Mouse (Mus musculus) MEL (cell line): ENCODE measurements around the gene Mical3. TPM values are rescaled to one million over a fixed set of nuclear protein-coding genes. Genes with fewer than 3 reads are reported as not detected.

ENCODE experiments used
- DNase-seq: peaks from one replicate; pipeline ENCODE4 v3.0.0; 2011; ENCODE audit warnings: low read depth, low spot score
- H3K27ac ChIP-seq: 2 replicates; pipeline ENCODE4 v1.5.1; 2012; ENCODE audit warnings: low read depth, mild to moderate bottlenecking, control low read depth, low read length, moderate library complexity; ENCODE audit not compliant: control insufficient read depth
- H3K27me3 ChIP-seq, 2 experiments: fragments of 150-350 bp in 1 of 2; sonication (generic) in 1 of 2; 2 replicates each; pipeline ENCODE4 v1.6.1; 2012; ENCODE audit warnings: low read length in 2 of 2, mild to moderate bottlenecking in 2 of 2, improper control_type of control experiment in 1 of 2, moderate library complexity in 1 of 2; ENCODE audit not compliant: insufficient read depth in 2 of 2, control insufficient read depth in 1 of 2
- H3K36me3 ChIP-seq, 2 experiments: 2 replicates each; pipeline ENCODE4 v1.6.1; 2012 to 2014; ENCODE audit warnings: low read length in 2 of 2, improper control_type of control experiment in 1 of 2, inconsistent platforms in 1 of 2, mild to moderate bottlenecking in 1 of 2; ENCODE audit not compliant: insufficient read depth in 2 of 2, control insufficient read depth in 1 of 2
- H3K4me1 ChIP-seq, 2 experiments: fragments of 150-350 bp in 1 of 2; sonication (generic) in 1 of 2; 2 replicates each; pipeline ENCODE4 v1.6.1; 2012; ENCODE audit warnings: low read length in 2 of 2, improper control_type of control experiment in 1 of 2, mild to moderate bottlenecking in 1 of 2; ENCODE audit not compliant: insufficient read depth in 2 of 2, control insufficient read depth in 1 of 2
- H3K4me3 ChIP-seq, 2 experiments: fragments of 150-350 bp in 1 of 2; sonication (generic) in 1 of 2; 2 replicates each; pipeline ENCODE4 v1.5.1; 2012; ENCODE audit warnings: low read depth in 2 of 2, low read length in 2 of 2, mild to moderate bottlenecking in 2 of 2, moderate library complexity in 2 of 2, control low read depth in 1 of 2, improper control_type of control experiment in 1 of 2; ENCODE audit not compliant: control insufficient read depth in 1 of 2, insufficient read depth in 1 of 2
- H3K79me2 ChIP-seq: 2 replicates; pipeline ENCODE4 v1.6.1; 2012; ENCODE audit warnings: mild to moderate bottlenecking, low read length, moderate library complexity; ENCODE audit not compliant: control insufficient read depth, poor library complexity, insufficient read depth
- H3K9ac ChIP-seq: 2 replicates; pipeline ENCODE4 v1.6.1; 2012; ENCODE audit warnings: low read depth, mild to moderate bottlenecking, control low read depth, low read length, moderate library complexity; ENCODE audit not compliant: control insufficient read depth, poor library complexity, severe bottlenecking
- H3K9me3 ChIP-seq: fragments of 150-350 bp; sonication (generic); replicated peaks from 2 replicates; pipeline ENCODE4 v1.6.1; 2012; ENCODE audit warnings: mild to moderate bottlenecking, low read length, improper control_type of control experiment, moderate library complexity; ENCODE audit not compliant: insufficient read depth
- CHD2 ChIP-seq: IDR thresholded peaks from 2 replicates; pipeline ENCODE4 v1.6.1; 2011; ENCODE audit warnings: low read length, improper control_type of control experiment
- CTCF ChIP-seq, 3 experiments: IDR thresholded peaks in 2 of 3; conservative IDR thresholded peaks in 1 of 3; 2 replicates each; pipeline ENCODE4 v1.5.1; 2011 to 2012; ENCODE audit warnings: low read length in 3 of 3, low read depth in 2 of 3, mild to moderate bottlenecking in 2 of 3, improper control_type of control experiment in 1 of 3, inconsistent platforms in 1 of 3, mixed read lengths in 1 of 3, moderate library complexity in 1 of 3; ENCODE audit not compliant: control insufficient read depth in 1 of 3, insufficient read depth in 1 of 3, poor library complexity in 1 of 3, severe bottlenecking in 1 of 3
- E2F4 ChIP-seq: IDR thresholded peaks from 2 replicates; pipeline ENCODE4 v1.6.1; 2011; ENCODE audit warnings: low read depth, low read length, improper control_type of control experiment, borderline replicate concordance
- ELF1 ChIP-seq: IDR thresholded peaks from 2 replicates; pipeline ENCODE4 v1.6.1; 2014; ENCODE audit warnings: low read depth, mild to moderate bottlenecking, inconsistent platforms, low read length, improper control_type of control experiment, moderate library complexity
- EP300 ChIP-seq, 2 experiments: IDR thresholded peaks; 2 replicates each; pipeline ENCODE4 v1.6.1; 2011; ENCODE audit warnings: improper control_type of control experiment in 2 of 2, low read length in 2 of 2, low read depth in 1 of 2, mild to moderate bottlenecking in 1 of 2
- MAFK ChIP-seq: IDR thresholded peaks from 2 replicates; pipeline ENCODE4 v1.6.1; 2011; ENCODE audit warnings: low read depth, mild to moderate bottlenecking, low read length, improper control_type of control experiment, borderline replicate concordance
- MAX ChIP-seq: IDR thresholded peaks from 2 replicates; pipeline ENCODE4 v1.6.1; 2011; ENCODE audit warnings: low read length, improper control_type of control experiment
- MAZ ChIP-seq: IDR thresholded peaks from 2 replicates; pipeline ENCODE4 v1.6.1; 2012; ENCODE audit warnings: low read depth, mild to moderate bottlenecking, inconsistent platforms, low read length, improper control_type of control experiment
- MEF2A ChIP-seq: IDR thresholded peaks from 2 replicates; pipeline ENCODE4 v1.6.1; 2014; ENCODE audit warnings: low read depth, mild to moderate bottlenecking, inconsistent platforms, low read length, improper control_type of control experiment; ENCODE audit not compliant: poor library complexity, insufficient replicate concordance, severe bottlenecking; ENCODE audit errors: extremely low read depth
- MXI1 ChIP-seq: IDR thresholded peaks from 2 replicates; pipeline ENCODE4 v1.6.1; 2011; ENCODE audit warnings: mild to moderate bottlenecking, low read depth, low read length, improper control_type of control experiment
- MYB ChIP-seq: IDR thresholded peaks from 2 replicates; pipeline ENCODE4 v1.6.1; 2011; ENCODE audit warnings: mild to moderate bottlenecking, low read depth, low read length, improper control_type of control experiment
- MYC ChIP-seq: IDR thresholded peaks from 2 replicates; pipeline ENCODE4 v1.6.1; 2011; ENCODE audit warnings: low read depth, mild to moderate bottlenecking, low read length, improper control_type of control experiment, moderate library complexity
- NELFE ChIP-seq: IDR thresholded peaks from 2 replicates; pipeline ENCODE4 v1.6.1; 2011; ENCODE audit warnings: low read depth, low read length, improper control_type of control experiment
- NRF1 ChIP-seq: IDR thresholded peaks from 2 replicates; pipeline ENCODE4 v1.6.1; 2014; ENCODE audit warnings: low read depth, mild to moderate bottlenecking, inconsistent platforms, low read length, improper control_type of control experiment, moderate library complexity; ENCODE audit not compliant: poor library complexity, insufficient read depth, severe bottlenecking
- POLR2A ChIP-seq, 2 experiments: IDR thresholded peaks; 2 replicates each; pipeline ENCODE4 v1.6.1; 2011 to 2012; ENCODE audit warnings: low read length in 2 of 2, mild to moderate bottlenecking in 2 of 2, control low read depth in 1 of 2, improper control_type of control experiment in 1 of 2, low read depth in 1 of 2, moderate library complexity in 1 of 2; ENCODE audit not compliant: control insufficient read depth in 1 of 2, insufficient read depth in 1 of 2, poor library complexity in 1 of 2
- POLR2AphosphoS5 ChIP-seq: IDR thresholded peaks from 2 replicates; pipeline ENCODE4 v1.6.1; 2012; ENCODE audit warnings: low read depth, borderline replicate concordance, mild to moderate bottlenecking, inconsistent platforms, low read length, moderate library complexity, mixed read lengths
- SIN3A ChIP-seq: IDR thresholded peaks from 2 replicates; pipeline ENCODE4 v1.6.1; 2012; ENCODE audit warnings: low read length, improper control_type of control experiment, inconsistent platforms
- SMC3 ChIP-seq: IDR thresholded peaks from 2 replicates; pipeline ENCODE4 v1.6.1; 2011; ENCODE audit warnings: low read depth, low read length, improper control_type of control experiment
- TAL1 ChIP-seq: IDR thresholded peaks from 2 replicates; pipeline ENCODE4 v1.6.1; 2012; ENCODE audit warnings: mild to moderate bottlenecking, inconsistent platforms, low read length, moderate library complexity, mixed read lengths
- TBP ChIP-seq: IDR thresholded peaks from 2 replicates; pipeline ENCODE4 v1.8.0; 2011; ENCODE audit warnings: low read depth, low read length, improper control_type of control experiment
- UBTF ChIP-seq: IDR thresholded peaks from 2 replicates; pipeline ENCODE4 v1.6.1; 2012; ENCODE audit warnings: low read depth, mild to moderate bottlenecking, inconsistent platforms, low read length, improper control_type of control experiment, moderate library complexity, borderline replicate concordance; ENCODE audit not compliant: insufficient read depth
- USF1 ChIP-seq: IDR thresholded peaks from 2 replicates; pipeline ENCODE4 v1.6.1; 2014; ENCODE audit warnings: low read depth, mild to moderate bottlenecking, inconsistent platforms, low read length, improper control_type of control experiment, moderate library complexity
- USF2 ChIP-seq, 2 experiments: IDR thresholded peaks; 2 replicates each; pipeline ENCODE4 v1.6.1; 2011 to 2012; ENCODE audit warnings: improper control_type of control experiment in 2 of 2, low read length in 2 of 2, borderline replicate concordance in 1 of 2, inconsistent platforms in 1 of 2, low read depth in 1 of 2, mild to moderate bottlenecking in 1 of 2; ENCODE audit not compliant: insufficient read depth in 1 of 2
- ZKSCAN1 ChIP-seq: IDR thresholded peaks from 2 replicates; pipeline ENCODE4 v1.6.1; 2012; ENCODE audit warnings: low read depth, mild to moderate bottlenecking, inconsistent platforms, low read length, improper control_type of control experiment, moderate library complexity
- ZNF384 ChIP-seq: IDR thresholded peaks from 2 replicates; pipeline ENCODE4 v1.6.1; 2012; ENCODE audit warnings: low read depth, mild to moderate bottlenecking, inconsistent platforms, low read length, improper control_type of control experiment
- polyA plus RNA-seq, 2 experiments: library from polyadenylated mRNA; stranded (reverse) in 1 of 2; unstranded in 1 of 2; fragments of >175 nt in 1 of 2; fragments of >200 nt in 1 of 2; gene quantifications; 2 replicates each; pipeline versions ENCODE4 v1.2.1 to v1.2.4; 2012; ENCODE audit warnings: low replicate concordance in 2 of 2, low read depth in 1 of 2; ENCODE audit not compliant: insufficient read length in 2 of 2, insufficient read depth in 1 of 2, missing spikeins in 1 of 2
- total RNA-seq: library from RNA; depleted of rRNA; stranded (reverse); fragments of 300-350 nt; gene quantifications from 2 replicates; pipeline ENCODE4 v1.2.3, GENCODE M21; 2012

Gene Mical3
- total and polyA plus RNA-seq, 3 experiments, result 19.8 to 125 (median 31.4) TPM

GRCm38 (mm10) chr6:121153177-121153576, 22.4 kb upstream of the Mical3 start:
- H3K27ac ChIP-seq, result no peak overlapping the region
- no peak overlapping the region for H3K9ac ChIP-seq
- H3K4me1 ChIP-seq, result no peaks in the 10 kb centered on the region
- peaks cover 0 to 5% of the 10 kb centered on the region in 2 experiments; a peak in 2 of 4 replicates for H3K27me3 ChIP-seq
- no peaks in the 10 kb centered on the region for H3K79me2 ChIP-seq
- no peak for DNase-seq
- TF ChIP-seq MAFK, result no peak
- no peak for TF ChIP-seq USF1
- TF ChIP-seq MYB, result no peak
- no peak for TF ChIP-seq USF2 (IDR thresholded peaks at IDR 0.05; ENCODE audit: borderline replicate concordance in 1 of 2, insufficient read depth in 1 of 2, low read depth in 1 of 2, low read length in 2 of 2)
- TF ChIP-seq E2F4, result no peak
- TF ChIP-seq MEF2A, result no peak
- TF ChIP-seq TBP, result no peak
- no peak for TF ChIP-seq TAL1
- TF ChIP-seq MYC, result no peak
- TF ChIP-seq ELF1, result no peak
- no peak for TF ChIP-seq MXI1
- no peak for TF ChIP-seq ZNF384
- TF ChIP-seq POLR2AphosphoS5, result no peak
- no peak for TF ChIP-seq MAZ
- no peak for TF ChIP-seq POLR2A (IDR thresholded peaks at IDR 0.05; ENCODE audit: control insufficient read depth in 1 of 2, insufficient read depth in 1 of 2, low read depth in 1 of 2, low read length in 2 of 2, poor library complexity in 1 of 2)
- no peak for TF ChIP-seq EP300 (IDR thresholded peaks at IDR 0.05; ENCODE audit: low read depth in 1 of 2, low read length in 2 of 2)
- no peak for TF ChIP-seq NELFE
- TF ChIP-seq SMC3, result no peak
- TF ChIP-seq CHD2, result no peak
- H3K36me3 ChIP-seq, result no peaks in the 10 kb centered on the region
- H3K9me3 ChIP-seq, result no peaks in the 10 kb centered on the region
- H3K4me3 ChIP-seq, result no peak overlapping the region

GRCm38 (mm10) chr6:121151732-121152131, 20.9 kb upstream of the Mical3 start:
- Histone ChIP-seq H3K4me3 (no peak overlapping the region), H3K9ac (no peak overlapping the region), H3K9me3 (no peaks in the 10 kb centered on the region), H3K79me2 (no peaks in the 10 kb centered on the region), H3K27me3 (peaks cover 0 to 5% of the 10 kb centered on the region in 2 experiments; a peak in 2 of 4 replicates), H3K27ac (no peak overlapping the region)
- no peak for DNase-seq
- TF ChIP-seq ZKSCAN1 (no peak), UBTF (no peak), CTCF (IDR thresholded peaks at IDR 0.05 in 2 of 3, conservative IDR thresholded peaks at IDR 0.05 in 1 of 3; ENCODE audit: control insufficient read depth in 1 of 3, insufficient read depth in 1 of 3, low read depth in 2 of 3, low read length in 3 of 3, poor library complexity in 1 of 3, severe bottlenecking in 1 of 3) (no peak), MYB (no peak), NRF1 (no peak), MAX (no peak), USF1 (no peak), SIN3A (no peak)
- TF ChIP-seq, all 39 proteins: peak for 0
- no peaks in the 10 kb centered on the region for H3K36me3 ChIP-seq
- no peaks in the 10 kb centered on the region for H3K4me1 ChIP-seq
